Mouse (Mus musculus) retina, embryonic 14.5 days (tissue): ENCODE measurements around the gene Zfp874b.
A peak's percentile ranks its signal among the peaks of the same experiment; 100 is the strongest.
"Not testable (repeated sequence)": the region's sequence is repeated elsewhere in the genome, so short reads cannot be mapped to it uniquely, and the experiment has no call there.

Source experiments
- DNase-seq: peaks from one replicate; pipeline ENCODE4 v3.0.0-alpha.2; 2015; ENCODE audit warnings: low spot score

Gene Zfp874b

DNA sequence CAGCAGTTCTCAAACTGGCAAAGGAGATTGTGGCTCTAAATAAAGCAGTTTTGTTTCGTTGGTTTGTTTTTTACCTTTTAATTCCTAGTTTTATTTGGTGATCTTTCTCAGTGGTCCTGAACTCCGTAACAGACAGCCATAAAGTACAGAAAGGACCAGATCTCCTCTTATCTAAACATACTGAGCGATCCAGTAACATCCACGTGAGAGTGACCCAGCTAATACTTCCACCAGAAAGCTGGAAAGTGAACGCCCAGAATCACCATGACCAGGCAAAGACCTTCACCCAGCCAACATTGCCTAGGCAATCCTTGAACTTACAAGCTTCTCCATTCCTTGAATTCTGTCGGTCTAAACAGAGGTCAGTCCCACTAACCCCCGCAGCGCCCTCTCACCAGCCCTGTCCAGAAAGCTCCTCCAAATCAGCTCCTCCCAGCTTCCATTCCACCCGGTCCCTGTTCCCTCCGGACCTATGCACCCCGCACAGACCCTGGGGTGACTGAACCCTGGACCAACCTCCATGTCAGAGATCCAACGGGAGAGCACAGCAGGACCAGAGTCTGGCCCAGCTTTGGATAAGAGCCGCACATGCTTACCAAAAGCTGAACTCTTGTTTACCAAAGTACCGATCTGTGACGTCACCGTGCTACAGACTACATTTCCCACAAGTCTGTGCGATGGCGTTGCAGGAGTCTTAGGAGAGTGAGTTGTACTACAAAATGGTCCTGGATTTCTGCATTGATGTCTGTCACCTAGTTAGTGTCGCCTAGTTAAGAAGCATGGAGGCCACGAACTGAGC is at the start of gene Zfp874b:
Gene Zfp874b, minus strand, starts transcription at position 634 of the 799 bp plus-strand sequence.
- peak; percentile 87 for DNase-seq

DNA sequence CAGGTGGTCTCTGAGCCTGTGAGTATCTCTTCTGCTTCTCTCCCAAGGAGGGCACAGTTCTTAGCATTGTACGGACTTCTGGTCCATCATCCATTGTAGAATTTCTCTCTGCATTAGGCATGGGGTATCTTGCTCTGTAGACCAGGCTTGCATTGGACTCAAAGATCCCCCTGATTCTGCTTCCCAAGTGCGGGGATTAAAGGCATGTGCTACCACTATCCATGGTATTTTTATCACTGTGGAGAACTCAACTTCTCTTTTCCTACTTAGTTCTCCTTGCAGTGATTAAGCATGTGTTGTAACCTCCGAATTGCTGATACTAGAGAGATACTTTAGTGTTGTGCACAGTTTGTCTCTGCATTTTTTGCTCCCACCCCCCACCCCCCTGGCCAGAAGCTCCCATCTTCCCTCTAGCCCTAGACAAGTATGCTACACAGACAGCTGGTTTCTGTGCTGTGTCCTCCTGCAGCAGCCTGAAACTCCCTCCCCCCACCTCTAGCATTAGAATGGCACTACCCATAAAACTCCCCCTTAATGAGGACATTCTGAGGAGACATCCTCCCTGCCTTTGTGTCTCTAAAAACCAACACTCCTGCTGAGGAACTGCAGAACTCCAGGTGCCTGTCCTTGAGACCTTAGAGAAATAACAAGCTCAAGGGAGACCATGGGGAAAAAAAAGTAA is 43.1 kb upstream of the Zfp874b start:
- DNase-seq = no peak

DNA sequence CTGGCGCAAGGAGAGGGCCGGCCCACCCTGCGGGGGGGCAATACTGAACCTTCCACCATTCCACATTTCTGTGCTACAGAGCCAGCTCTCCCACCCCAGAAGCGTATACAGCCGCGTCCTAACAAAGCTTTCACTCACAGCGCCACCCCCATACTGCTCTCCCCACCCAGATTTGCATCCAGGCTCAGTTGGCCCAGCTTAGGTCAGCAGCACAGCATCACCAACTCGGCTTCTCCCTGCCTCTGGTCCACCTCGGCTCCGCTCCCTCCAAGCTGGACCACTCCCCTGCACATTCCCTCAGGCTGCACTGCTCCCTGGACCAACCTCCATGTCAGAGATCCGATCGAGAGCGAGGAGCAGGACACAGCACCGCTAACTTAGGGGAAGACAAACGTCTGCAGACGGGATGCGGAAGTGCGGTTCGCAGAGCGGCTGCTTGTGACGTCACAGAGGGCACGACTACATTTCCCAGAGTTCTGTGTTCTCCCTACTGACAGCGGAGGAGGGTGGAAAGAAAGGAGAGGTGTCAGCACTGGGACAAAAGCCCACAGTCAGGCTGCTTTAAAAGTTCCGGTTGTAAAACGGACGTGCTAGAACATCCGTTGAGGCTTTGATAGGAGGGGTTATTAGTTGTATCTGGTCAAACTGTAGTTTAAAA is 41.8 kb upstream of the Zfp874b start, which contains the start of the genes Gm26965 and Zfp87:
Gene Gm26965, minus strand, starts transcription at position 399 of the 658 bp plus-strand sequence.
Gene Zfp87, minus strand, starts transcription at position 425 of the 658 bp plus-strand sequence.
- peak; percentile 95 for DNase-seq

DNA sequence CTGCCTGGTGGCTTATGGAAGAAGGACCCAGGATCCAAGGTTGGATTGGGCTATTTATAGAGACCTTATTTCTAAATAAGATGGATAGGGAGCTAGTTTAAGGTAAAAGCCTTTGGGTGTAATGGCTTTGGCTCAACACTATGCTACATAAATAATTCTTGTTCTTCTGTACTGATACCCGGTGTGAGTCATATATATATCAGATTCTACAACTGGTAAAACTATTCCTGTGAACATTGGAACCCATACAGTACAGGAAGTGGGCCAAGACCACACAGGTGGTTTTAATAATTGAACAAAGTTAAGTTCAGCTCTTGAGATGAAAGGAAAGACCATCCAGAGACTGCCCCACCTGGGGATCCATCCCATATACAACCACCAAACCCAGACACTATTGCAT is 16.9 kb upstream of the Zfp874b start:
- DNase-seq = no peak

DNA sequence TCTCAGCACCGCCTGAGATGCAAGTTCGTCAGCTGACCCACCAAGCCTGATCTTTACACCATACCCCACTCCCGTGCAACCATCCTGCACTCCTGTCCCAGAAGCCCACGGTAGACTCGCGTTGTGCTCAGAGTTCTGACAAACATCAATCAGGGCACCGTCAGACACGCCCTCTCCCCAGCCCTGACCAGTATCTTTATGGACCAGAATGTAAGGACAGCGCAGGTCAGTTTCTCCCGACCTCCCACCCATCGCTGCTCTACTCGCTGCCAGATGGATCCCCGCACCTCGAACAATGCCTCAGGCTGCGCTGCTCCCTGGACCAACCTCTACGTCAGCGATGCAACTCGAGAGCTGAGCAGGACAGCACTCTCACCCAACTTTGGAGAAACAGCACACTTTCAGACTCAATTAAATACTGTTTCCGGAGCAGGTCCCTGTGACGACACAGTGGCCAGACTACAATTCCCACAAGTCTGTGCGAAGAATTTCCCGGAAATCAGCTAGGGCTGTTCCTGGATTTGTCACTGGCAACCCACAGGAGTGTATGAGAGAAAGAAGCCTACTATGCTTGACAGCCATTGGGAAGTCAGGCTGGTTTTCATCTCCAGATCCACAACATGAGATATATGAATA is 16.1 kb upstream of the Zfp874b start, which contains the start of gene Zfp58:
Gene Zfp58, minus strand, starts transcription at position 472 of the 636 bp plus-strand sequence.
- DNase-seq = peak; percentile 90

DNA sequence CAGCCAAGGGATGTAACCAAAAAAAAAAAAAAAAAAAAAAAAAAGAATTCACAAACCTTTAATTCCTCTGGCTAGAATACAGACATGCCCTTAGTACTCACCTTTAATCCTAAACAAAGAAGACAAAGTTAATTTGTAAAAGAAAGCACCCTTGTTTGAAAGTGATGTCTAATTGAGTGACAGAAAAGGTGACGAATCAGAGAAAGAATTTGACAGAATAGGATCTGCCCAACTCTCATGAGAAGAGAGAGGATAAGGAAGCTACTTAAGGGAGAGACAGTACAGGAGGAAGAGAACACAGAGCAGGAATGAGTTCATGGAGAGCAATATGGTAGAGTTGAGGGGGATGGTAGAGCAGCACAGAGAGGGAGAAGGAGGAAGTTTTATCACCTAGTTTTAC is 11.6 kb upstream of the Zfp874b start:
- no peak for DNase-seq

DNA sequence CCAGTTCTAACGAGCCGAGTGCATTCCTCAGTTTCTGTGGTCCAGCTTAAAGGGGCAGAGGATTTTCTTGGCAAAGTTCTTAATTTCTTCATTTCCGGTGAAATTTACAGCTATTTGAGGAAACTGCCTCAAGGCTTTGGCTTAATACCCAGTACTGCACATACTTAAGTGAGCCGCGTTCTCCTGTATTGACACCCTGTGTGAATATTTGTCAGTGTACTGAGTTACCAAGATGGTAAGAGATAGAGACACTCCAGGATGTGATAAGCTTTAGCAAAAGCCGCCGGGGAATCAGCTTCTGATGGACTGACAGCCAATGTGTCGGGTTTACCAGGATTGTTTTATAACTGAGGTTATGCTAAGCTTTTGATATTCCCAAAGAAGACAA is 360 bp upstream of the Zfp874b start:
- DNase-seq = no peak

DNA sequence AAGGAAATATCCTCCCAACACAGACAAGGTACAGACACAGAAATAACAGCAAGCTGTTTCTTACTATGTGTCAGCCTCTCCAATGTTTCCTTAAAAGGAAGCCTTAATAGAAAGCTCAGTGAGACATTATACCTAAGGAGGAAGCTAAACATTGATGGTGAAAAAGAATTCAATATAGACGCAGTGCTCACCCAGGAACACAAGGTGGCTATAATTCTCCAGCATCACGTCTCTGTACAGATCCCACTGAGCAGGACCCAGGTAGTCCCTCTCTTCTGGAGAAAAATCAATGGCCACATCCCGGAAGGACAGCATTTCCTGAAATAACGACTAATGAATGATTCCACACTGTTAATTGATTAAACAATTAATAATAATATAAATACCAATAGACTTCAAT is 2.5 kb downstream of the Zfp874b start:
- peak; percentile 10 for DNase-seq

DNA sequence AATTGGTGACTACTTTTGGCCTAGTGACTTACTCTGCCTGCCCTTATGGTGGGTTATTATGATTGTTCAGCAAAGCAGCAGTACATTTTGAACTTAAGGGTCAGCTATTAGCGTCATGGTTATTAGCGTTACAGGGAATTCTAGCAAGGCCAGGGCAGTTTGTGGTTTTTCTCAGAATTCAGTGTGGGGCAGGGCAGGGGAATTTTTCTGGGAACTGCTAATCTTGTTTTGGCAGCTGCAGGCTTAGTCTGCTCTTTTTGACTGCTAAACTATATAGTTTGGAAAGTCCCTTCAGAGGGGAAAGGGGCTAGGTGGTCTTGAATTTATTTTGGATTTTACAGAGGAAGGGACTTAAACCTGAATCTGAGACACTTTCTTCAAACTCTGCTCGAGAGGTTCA is 14.8 kb downstream of the Zfp874b start:
- no peak for DNase-seq

DNA sequence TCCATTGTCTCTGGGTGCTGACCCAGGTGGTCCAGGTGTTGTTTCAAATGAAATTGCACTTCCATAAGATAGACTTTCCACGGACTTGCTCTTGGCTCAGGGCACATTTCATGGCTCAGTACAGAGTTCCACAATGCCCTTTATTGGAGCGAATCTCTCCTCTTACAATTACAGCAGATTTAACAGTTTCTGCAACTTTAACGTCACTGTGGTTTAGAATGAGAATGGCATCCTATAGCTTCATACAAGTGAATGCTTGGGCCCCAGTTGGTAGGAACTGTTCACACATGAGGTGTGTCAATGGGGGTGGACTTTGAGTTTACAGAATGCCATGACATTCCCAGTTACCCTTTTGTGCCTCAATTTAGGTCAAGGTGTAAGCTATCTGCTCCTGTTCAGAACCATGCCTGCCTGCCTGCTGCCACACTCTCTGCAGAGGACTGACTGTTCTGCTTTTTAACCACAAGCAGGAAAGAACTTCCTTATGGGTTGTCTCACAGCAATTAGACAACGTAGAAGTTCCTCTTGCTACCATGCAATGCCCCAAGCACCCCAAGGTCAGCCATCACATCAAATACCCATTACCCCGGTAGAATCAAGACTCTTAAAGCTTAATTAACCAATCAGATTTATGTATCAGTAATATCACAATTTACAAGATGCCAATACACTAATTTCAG is 20.4 kb downstream of the Zfp874b start:
- not testable (repeated sequence) for DNase-seq

DNA sequence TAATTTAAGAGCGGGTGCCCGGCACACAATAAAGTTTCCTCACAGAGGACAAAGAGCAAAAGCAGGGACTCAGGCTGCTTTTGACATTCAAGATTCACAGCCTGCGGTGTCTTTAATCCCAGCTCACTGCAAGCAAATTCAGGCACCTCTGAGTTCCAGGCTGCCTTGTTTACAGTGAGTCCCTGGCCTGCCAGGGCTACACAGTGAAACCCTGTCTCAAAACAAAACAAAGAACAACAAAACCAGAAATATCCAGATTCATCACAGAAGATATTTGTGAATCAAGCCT is 32.1 kb downstream of the Zfp874b start:
- DNase-seq = no peak

DNA sequence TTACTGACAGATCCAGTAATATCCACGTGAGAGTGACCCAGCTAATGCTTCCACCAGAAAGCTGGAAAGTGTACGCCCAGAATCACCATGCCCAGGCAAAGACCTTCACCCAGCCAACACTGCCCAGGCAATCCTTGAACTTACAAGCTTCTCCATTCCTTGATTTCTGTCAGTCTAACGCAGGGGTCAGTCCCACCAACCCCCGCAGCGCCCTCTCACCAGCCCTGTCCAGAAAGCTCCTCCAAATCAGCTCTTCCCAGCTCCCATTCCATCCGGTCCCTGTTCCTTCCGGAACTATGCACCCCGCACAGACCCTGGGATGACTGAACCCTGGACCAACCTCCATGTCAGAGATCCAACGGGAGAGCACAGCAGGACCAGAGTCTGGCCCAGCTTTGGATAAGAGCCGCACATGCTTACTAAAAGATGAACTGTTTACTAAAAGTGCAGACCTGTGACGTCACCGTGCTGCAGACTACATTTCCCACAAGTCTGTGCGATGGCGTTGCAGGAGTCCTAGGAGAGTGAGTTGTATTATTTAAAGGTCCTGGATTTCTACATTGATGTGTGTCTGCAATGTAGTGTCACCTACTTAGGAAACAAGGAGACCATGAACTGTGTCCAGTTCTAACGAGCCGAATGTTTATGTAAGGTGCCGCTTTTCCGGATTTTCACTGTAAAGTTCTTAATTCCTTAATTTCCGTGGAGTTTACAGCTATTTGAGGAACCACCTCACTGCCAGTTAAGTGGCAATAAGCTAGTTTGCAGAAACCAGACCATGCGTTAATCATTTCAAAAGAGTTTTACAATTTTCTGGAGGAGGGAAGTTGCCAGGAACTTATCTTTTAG is 32.7 kb downstream of the Zfp874b start, which contains the start of gene Zfp874a:
Gene Zfp874a, minus strand, starts transcription at position 453 of the 849 bp plus-strand sequence.
- peak; percentile 86 for DNase-seq

DNA sequence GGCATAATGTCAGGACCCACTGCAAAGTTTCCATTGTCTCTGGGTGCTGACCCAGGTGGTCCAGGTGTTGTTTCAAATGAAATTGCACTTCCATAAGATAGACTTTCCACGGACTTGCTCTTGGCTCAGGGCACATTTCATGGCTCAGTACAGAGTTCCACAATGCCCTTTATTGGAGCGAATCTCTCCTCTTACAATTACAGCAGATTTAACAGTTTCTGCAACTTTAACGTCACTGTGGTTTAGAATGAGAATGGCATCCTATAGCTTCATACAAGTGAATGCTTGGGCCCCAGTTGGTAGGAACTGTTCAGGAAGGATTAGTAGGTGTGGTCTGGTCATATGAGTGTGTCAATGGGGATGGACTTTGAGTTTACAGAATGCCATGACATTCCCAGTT is 47.0 kb downstream of the Zfp874b start:
- not testable (repeated sequence) for DNase-seq

DNA sequence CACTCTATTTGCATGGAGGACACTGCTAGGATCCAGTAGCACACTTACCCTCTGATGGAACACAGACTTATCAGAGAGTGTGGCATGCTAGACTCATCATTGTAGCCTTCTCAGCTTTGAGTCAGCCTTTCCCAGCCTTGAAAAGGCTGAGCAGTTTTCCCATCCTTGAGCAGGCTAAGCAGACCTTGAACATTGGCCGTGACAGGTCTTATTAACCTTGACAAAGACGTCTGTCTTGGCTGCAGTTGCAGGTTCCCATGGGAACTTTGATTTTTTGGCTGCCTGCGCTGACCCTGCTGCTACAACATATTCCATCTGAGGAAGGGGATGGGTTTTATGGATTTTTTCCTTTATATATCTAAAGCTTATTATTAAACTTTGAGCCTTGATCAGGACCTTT is 55.9 kb downstream of the Zfp874b start:
- no peak for DNase-seq

DNA sequence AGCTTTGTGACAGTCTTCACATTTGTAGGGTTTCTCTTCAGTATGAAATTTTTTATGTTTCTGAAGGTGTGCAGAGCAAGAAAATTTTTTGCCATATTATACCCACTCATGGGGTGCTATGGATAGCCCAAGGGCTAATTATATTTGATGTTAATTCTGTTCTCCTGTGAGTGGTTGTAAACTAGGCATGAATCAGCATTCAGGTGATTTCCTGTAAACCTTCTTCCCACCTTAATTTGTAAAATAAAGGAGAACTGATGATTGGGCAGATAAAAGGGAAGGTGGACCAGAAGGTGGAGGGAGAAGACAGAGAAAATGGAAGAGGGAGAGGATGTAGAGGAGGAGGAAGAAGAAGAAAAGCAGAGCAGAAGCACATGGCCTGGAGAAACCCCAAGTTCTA is 58.4 kb downstream of the Zfp874b start:
- not testable (repeated sequence) for DNase-seq

DNA sequence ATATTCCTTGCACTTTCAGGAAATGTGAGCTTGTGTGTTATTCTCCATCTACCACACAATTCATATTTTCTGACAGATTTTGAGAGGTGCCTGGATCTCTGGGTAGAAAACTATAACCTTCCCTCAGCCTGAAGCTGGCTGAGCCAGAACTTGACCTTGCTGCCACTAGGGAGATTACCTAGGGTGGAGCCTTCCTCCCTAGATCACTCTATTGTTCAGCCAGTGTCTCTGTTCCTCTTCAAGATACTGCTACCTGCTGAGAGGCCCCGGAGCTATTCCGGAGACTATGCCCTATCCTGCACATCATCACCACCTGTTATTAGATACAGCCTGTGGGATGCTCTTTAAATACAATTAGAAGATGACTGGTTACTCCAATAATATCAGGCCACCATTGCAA is 61.5 kb downstream of the Zfp874b start:
- not testable (repeated sequence) for DNase-seq
